Mouse (Mus musculus) brain, embryonic 14.5 days (tissue): ENCODE data around the gene Nolc1.

Experiments used
- CTCF ChIP-seq: fragments of 200-500 bp; IDR thresholded peaks from 2 replicates; pipeline ENCODE4 v1.5.1; 2012; ENCODE audit warnings: inconsistent platforms, mild to moderate bottlenecking, moderate library complexity, borderline replicate concordance; ENCODE audit not compliant: insufficient read depth, insufficient read length; ENCODE audit errors: extremely low read depth
- POLR2A ChIP-seq: fragments of 200-500 bp; IDR thresholded peaks from 2 replicates; pipeline ENCODE4 v1.6.1; 2012; ENCODE audit warnings: mild to moderate bottlenecking, inconsistent platforms, borderline replicate concordance; ENCODE audit not compliant: poor library complexity, insufficient read depth, insufficient read length, severe bottlenecking; ENCODE audit errors: extremely low read depth

- TF ChIP-seq CTCF, result no peak
- no peak for TF ChIP-seq POLR2A
Measured at GRCm38 (mm10) chr19:46103437-46104186, 27.9 kb downstream of the Nolc1 start.
